Mouse (Mus musculus) MEL-GATA-1-ER (cell line): Measurements from ENCODE around the gene Vmn1r220.
"Not testable (repeated sequence)": the region's sequence is repeated elsewhere in the genome, so short reads cannot be mapped to it uniquely, and the experiment has no call there.

ENCODE experiments used
- DNase-seq: peaks from one replicate; pipeline ENCODE4 v3.0.0-alpha.2; 2012; ENCODE audit warnings: low read depth; ENCODE audit errors: extremely low read depth

Vmn1r220 gene

DNA sequence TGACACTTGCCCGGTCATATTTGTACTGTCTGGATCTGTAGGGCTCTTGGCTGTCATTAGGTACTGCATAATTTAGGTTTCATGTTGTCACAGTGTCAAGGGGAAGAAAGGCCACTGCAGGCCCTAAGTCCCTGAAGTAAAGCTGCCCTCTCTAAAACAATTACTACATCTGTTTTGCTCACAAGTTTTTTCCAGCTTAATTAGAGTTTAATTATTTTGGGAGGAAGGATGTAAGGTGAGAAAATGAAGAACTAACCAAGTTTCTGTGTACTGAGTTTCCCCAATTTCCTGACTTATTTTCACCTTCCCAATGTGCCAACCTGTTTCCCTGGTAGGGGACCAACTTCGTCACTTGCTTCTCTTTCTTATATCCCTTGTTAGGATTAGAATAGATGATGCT lies at the start of gene Vmn1r220:
TSS of gene Vmn1r220 (minus strand) at position 101 of the 400 bp plus-strand sequence.
- DNase-seq: no peak

- DNase-seq: not testable (repeated sequence)
Observed at GRCm38 (mm10) chr13:23235847-23236246, 48.1 kb upstream of the Vmn1r220 start, which contains the start of gene Vmn1r222. TSS of gene Vmn1r222 (minus strand) at chr13:23235947.

DNA sequence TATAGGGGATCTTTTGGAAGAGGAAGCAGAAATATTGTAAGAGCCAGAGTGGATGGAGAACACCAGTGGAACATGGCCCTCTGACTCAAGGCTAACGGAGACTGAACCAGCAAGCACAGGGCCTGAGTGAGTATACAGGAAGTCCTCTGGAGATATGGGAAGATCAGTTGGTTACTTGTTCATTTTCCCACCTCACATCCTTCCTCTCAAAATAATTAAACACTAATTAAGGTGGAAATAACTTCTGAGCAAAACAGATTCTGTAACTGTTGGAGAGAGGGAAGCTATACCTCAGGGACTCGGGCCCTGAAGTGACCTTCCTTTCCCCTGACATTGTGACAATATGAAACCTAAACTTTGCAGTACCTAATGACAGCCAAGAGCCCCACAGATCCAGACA lies 26.1 kb upstream of the Vmn1r220 start, which contains the start of gene Vmn1r221:
TSS of gene Vmn1r221 (plus strand) at position 301 of the 400 bp plus-strand sequence.
- not testable (repeated sequence) for DNase-seq

GRCm38 (mm10) chr13:23203885-23204284 lies 16.1 kb upstream of the Vmn1r220 start:
- not testable (repeated sequence) for DNase-seq

DNA sequence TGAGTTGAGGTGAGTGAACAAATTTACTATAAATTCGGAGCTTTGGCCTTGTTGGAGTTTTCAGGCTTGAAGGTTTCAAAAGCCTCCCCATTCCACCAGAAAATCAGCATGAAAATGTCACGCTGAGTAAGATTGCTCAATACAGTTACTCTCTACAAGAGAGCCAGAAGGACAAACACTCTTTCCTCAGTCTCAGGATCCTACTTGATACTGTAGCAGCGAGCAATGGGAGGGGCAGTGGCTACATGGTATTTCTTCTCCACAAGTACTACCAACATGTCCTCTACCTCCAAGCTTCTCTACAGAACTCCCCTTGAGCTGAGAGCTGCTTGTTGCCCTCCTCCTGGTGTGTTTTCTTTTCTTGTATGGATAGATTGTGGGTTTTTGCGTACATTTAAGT lies 21.3 kb downstream of the Vmn1r220 start:
- DNase-seq: not testable (repeated sequence)

DNA sequence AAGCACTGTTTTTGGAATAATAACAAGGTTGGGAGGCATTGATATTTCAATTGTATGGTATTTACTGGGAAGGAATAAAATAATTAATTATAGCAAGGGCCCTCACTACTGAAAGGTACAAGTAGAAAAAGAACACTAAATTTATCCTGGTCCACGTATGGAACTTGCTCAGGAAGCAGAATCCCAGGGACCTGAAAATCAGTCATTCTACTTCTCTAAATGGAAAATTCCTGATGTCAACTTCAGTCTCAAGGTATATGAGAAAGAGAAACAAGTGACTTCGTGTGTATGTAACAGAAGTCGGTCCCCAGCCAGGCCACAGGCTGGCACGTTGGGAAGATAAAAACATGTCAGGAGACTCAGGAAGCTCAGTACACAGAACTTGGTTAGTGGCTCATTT lies 28.8 kb downstream of the Vmn1r220 start, which contains the start of gene Vmn1r219:
TSS of gene Vmn1r219 (plus strand) at position 301 of the 400 bp plus-strand sequence.
- DNase-seq: no peak

DNA sequence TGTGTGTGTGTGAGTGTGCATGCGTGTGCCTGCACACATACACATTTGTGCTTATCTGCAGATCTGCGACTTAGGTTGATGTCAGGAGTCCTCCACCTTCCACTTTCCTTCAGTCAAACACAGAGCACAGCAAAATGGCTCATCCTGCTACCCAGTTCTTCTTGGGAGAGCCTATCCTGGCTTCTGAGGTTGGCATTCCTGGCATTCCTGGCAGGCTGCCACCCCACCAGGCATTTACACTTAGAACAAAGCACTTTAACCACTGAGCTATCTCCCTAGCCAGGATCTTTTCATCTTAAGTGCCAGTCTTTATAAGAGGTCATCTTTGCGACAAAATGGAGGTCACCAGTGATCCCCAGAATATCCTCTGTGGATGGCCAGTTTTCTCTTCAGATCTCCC lies 29.9 kb downstream of the Vmn1r220 start:
- DNase-seq: no peak

- DNase-seq: no peak
Observed at GRCm38 (mm10) chr13:23138880-23139279, 48.9 kb downstream of the Vmn1r220 start.

DNA sequence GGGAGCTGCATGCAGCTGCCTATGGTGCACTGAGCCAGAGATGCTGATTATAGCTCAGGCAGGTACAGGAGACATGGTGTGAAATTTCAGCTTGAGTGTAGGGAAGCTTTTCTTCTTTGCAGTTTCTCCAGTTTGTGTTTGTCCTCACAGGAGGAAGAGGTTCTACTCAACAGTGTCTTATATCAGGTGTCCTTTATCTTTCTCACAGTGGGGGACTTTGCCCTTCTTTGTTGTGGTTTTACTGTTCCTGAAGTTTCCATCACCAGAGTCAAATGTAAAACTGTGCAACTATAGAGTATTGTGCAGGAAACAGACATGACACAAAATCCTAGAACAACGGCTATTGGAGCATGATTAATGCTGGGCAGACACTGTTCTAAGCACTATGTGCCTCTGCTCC lies 54.3 kb downstream of the Vmn1r220 start:
- no peak for DNase-seq

GRCm38 (mm10) chr13:23133099-23133498 lies 54.7 kb downstream of the Vmn1r220 start, which contains the start of gene Vmn1r218:
TSS of gene Vmn1r218 (plus strand) at chr13:23133155.
- DNase-seq: no peak
